Mouse (Mus musculus): ENCODE measurements around the gene Cd109.

DNA sequence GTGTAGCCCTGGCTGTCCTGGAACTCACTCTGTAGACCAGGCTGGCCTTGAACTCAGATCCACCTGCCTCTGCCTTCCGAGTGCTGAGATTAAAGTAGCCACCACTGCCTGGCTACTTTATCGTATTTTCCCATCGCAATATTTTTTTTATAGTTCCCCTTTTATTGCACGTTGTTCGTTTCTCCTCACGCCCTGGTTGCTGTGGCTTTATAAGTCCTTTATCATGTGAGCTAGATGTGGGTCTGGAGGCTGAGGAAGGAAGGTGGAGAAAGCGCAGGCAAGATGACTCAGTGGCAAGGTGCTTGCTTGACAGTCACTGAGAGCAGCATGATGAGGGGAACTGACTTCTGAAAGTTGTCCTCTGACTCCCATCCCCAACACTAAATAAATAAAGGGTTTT is 36.5 kb upstream of the Cd109 start:
- TF ChIP-seq POLR2A (IDR thresholded peaks at IDR 0.05; ENCODE audit: control insufficient read depth, extremely low read depth, insufficient read depth, low read length, poor library complexity) = no peak
- TF ChIP-seq CTCF (IDR thresholded peaks at IDR 0.05; ENCODE audit: borderline replicate concordance, control insufficient read depth, extremely low read depth, insufficient read depth, low read length, poor library complexity) = no peak

Measured in thymus, adult 2 months (tissue).